Mouse (Mus musculus) heart, embryonic 14.5 days (tissue): ENCODE data around the gene Rin3. TPM values are rescaled to one million over a fixed set of nuclear protein-coding genes. Genes with fewer than 3 reads are reported as not detected.

Source experiments
- ATAC-seq: fragments of 200-750 bp; cut with Nextera tagmentation; 2 replicates; pipeline ENCODE4 v1.8.0; 2017; ENCODE audit warnings: low read depth, moderate TSS enrichment; ENCODE audit not compliant: insufficient number of reproducible peaks, insufficient read depth, low FRiP score
- H3K27ac ChIP-seq, 2 experiments: fragments of 200-500 bp in 1 of 2; fragments of 300-500 bp in 1 of 2; sonication (generic) in 1 of 2; replicated peaks in 1 of 2; 2 replicates each; pipeline ENCODE4 v1.5.1; 2012 to 2014; ENCODE audit warnings: low read depth in 2 of 2, low read length in 2 of 2, control low read depth in 1 of 2, mild to moderate bottlenecking in 1 of 2, mixed read lengths in 1 of 2; ENCODE audit not compliant: control insufficient read depth in 1 of 2, insufficient read depth in 1 of 2
- H3K27me3 ChIP-seq: fragments of 300-500 bp; sonication (generic); 2 replicates; pipeline ENCODE4 v1.6.1; 2014; ENCODE audit warnings: mild to moderate bottlenecking, low read length, control low read depth; ENCODE audit not compliant: control insufficient read depth, insufficient read depth
- H3K36me3 ChIP-seq: fragments of 300-500 bp; sonication (generic); 2 replicates; pipeline ENCODE4 v1.6.1; 2014; ENCODE audit warnings: mild to moderate bottlenecking, control low read depth, low read length, mixed read lengths; ENCODE audit not compliant: control insufficient read depth, insufficient read depth
- H3K4me1 ChIP-seq, 2 experiments: fragments of 200-500 bp in 1 of 2; fragments of 300-500 bp in 1 of 2; sonication (generic) in 1 of 2; 2 replicates each; pipeline ENCODE4 v1.6.1; 2012 to 2014; ENCODE audit warnings: low read length in 2 of 2, control low read depth in 1 of 2, mixed read lengths in 1 of 2; ENCODE audit not compliant: control insufficient read depth in 2 of 2, insufficient read depth in 2 of 2
- H3K4me2 ChIP-seq: fragments of 300-500 bp; sonication (generic); 2 replicates; pipeline ENCODE4 v1.6.1; 2014; ENCODE audit warnings: mild to moderate bottlenecking, low read length
- H3K4me3 ChIP-seq, 2 experiments: fragments of 200-500 bp in 1 of 2; fragments of 300-500 bp in 1 of 2; sonication (generic) in 1 of 2; 2 replicates each; pipeline ENCODE4 v1.5.1; 2012 to 2014; ENCODE audit warnings: low read length in 2 of 2, mild to moderate bottlenecking in 2 of 2, control low read depth in 1 of 2, low read depth in 1 of 2, moderate library complexity in 1 of 2; ENCODE audit not compliant: control insufficient read depth in 1 of 2, insufficient read depth in 1 of 2
- H3K9ac ChIP-seq: fragments of 300-500 bp; sonication (generic); 2 replicates; pipeline ENCODE4 v1.6.1; 2014; ENCODE audit warnings: mild to moderate bottlenecking, low read length
- H3K9me3 ChIP-seq: fragments of 300-500 bp; sonication (generic); 2 replicates; pipeline ENCODE4 v1.6.1; 2016; ENCODE audit warnings: low read length, control low read depth; ENCODE audit not compliant: control insufficient read depth
- WGBS: fragments of 180-500 bp; shearing (Covaris S2); extraction: QIAGEN DNeasy Blood & Tissue Kit; methylation state at CpG from one replicate; pipeline ENCODE4 v1.1.7; 2014; 5-methylcytosine and 5-hydroxymethylcytosine counted together
- polyA plus RNA-seq: library from polyadenylated mRNA; unstranded; fragments of >200 nt; fragmentation: Nextera tagmentation; extraction: Ambion mirVana; gene quantifications from 2 replicates; pipeline ENCODE4 v1.2.1, GENCODE M21; 2014

The Rin3 gene
- polyA plus RNA-seq, 1 experiment from 2014 or later: 11.8 TPM

- peaks cover 29 to 57% of the 10 kb centered on the region in 2 experiments for H3K4me1 ChIP-seq
- H3K9me3 ChIP-seq: no peaks in the 10 kb centered on the region
- ATAC-seq: no peak
- H3K9ac ChIP-seq: no peak overlapping the region
- peaks cover 8% of the 10 kb centered on the region; the same call in 1 of the 2 replicates for H3K36me3 ChIP-seq
- no peaks in the 10 kb centered on the region for H3K27me3 ChIP-seq
- no peak overlapping the region for H3K4me3 ChIP-seq
- peak overlapping the region; percentile 7; the same call in 1 of the 2 replicates for H3K4me2 ChIP-seq
- 0 out of 4 replicates have a peak overlapping the region, but pooled peaks of 1 of the 2 experiments have one; percentile 39 for H3K27ac ChIP-seq
- 55% methylated on average over 8 of the region's 8 CpGs for WGBS
These were observed 140.8 kb downstream of the Rin3 start for GRCm38 (mm10) chr12:102423625-102424024.

- Histone ChIP-seq H3K36me3 (peaks cover 6% of the 10 kb centered on the region; the same call in 1 of the 2 replicates), H3K4me1 (peaks cover 28 to 54% of the 10 kb centered on the region in 2 experiments), H3K9me3 (no peaks in the 10 kb centered on the region), H3K4me2 (no peak overlapping the region), H3K9ac (no peak overlapping the region), H3K4me3 (no peak overlapping the region), H3K27ac (no peak overlapping the region), H3K27me3 (no peaks in the 10 kb centered on the region)
- WGBS: 15% methylated on average over 2 of the region's 2 CpGs
- ATAC-seq: no peak
These were observed 141.6 kb downstream of the Rin3 start for GRCm38 (mm10) chr12:102424456-102424855.

GRCm38 (mm10) chr12:102425048-102425578, 142.3 kb downstream of the Rin3 start:
- Histone ChIP-seq H3K36me3 (peaks cover 6% of the 10 kb centered on the region; the same call in 1 of the 2 replicates), H3K9ac (no peak overlapping the region), H3K4me3 (no peak overlapping the region), H3K27me3 (no peaks in the 10 kb centered on the region), H3K4me2 (no peak overlapping the region), H3K4me1 (peaks cover 25 to 48% of the 10 kb centered on the region in 2 experiments), H3K9me3 (no peaks in the 10 kb centered on the region), H3K27ac (no peak overlapping the region)
- WGBS: 65% methylated on average over 4 of the region's 4 CpGs
- ATAC-seq: no peak

DNA sequence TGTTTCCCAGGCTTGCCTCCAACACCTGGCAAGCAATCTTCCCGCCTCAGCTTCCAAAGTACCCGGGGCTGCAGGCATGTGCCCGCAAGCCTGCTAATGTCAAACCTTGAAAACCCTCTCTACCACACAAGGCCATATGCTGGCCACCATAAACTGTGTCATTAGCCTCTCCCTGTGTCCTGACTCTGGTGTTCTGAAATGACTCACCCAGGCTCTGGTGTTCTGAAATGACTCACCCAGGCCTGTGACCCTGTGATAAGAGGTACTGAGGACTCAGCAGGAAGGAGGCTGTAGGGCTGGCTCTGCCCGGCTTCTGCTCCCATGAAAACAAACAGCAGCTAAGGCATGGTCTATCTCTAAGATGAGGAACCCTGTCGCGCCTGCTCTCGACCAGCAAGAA, 143.4 kb downstream of the Rin3 start:
- Histone ChIP-seq H3K9ac (no peak overlapping the region), H3K4me2 (no peak overlapping the region), H3K4me3 (no peak overlapping the region), H3K4me1 (peaks cover 21 to 40% of the 10 kb centered on the region in 2 experiments), H3K27me3 (no peaks in the 10 kb centered on the region), H3K9me3 (no peaks in the 10 kb centered on the region), H3K27ac (no peak overlapping the region), H3K36me3 (peaks cover 6% of the 10 kb centered on the region; the same call in 1 of the 2 replicates)
- 0 out of 2 replicates have a peak, but pooled peaks have one; percentile 28 for ATAC-seq
- WGBS: 70% methylated on average over 7 of the region's 7 CpGs

DNA sequence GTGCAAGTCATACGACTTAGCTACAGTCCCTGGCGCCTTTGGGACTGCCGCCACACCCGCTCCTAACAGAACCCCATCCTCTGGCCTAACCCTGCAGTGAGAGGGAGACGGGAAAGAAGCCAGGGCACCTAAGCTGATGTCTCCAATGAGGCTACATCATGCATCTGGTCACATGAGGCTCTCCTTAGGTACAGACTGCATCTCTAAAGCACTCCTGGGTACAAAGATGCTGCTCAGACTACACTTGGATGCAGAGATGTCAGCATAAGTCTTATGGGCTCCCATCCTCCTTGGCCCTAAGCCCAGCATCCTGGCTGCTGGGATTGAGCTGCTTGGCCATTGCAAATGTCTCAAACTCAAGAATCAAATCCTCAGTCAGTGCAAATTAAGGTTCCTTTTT, 146.8 kb downstream of the Rin3 start:
- 90% methylated on average over 5 of the region's 5 CpGs for WGBS
- Histone ChIP-seq H3K27ac (no peak overlapping the region), H3K27me3 (no peaks in the 10 kb centered on the region), H3K4me2 (no peak overlapping the region), H3K4me3 (no peak overlapping the region), H3K9ac (no peak overlapping the region), H3K36me3 (peaks cover 3% of the 10 kb centered on the region; the same call in 1 of the 2 replicates), H3K9me3 (no peaks in the 10 kb centered on the region), H3K4me1 (peaks cover 11 to 21% of the 10 kb centered on the region in 2 experiments)
- ATAC-seq: no peak

- 73% methylated on average over 4 of the region's 4 CpGs for WGBS
- Histone ChIP-seq H3K36me3 (peaks cover 3% of the 10 kb centered on the region; the same call in 1 of the 2 replicates), H3K4me1 (peaks cover 11 to 16% of the 10 kb centered on the region in 2 experiments), H3K27ac (no peak overlapping the region), H3K9me3 (no peaks in the 10 kb centered on the region), H3K4me3 (no peak overlapping the region), H3K27me3 (no peaks in the 10 kb centered on the region), H3K4me2 (no peak overlapping the region), H3K9ac (no peak overlapping the region)
- no peak for ATAC-seq
These were observed 147.4 kb downstream of the Rin3 start for GRCm38 (mm10) chr12:102430228-102430627.

DNA sequence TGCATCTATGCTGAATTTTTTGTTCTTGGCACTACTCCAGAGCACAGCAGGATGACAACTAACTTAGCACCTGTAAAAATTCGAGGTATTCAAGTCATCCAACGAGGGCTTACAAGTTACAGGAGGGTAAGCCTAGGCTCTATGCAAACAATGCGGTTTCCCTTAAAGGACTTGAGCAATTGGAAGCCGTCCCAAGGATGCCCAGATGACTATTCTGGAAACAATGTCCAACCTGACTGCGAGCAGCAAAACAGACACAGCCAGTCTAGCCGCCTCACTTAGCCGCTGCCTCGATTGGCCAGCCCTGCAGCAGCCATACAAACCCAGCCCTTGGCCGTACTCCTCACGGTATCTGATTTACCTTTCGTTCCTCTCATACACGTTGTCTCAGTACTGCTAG, 149.4 kb downstream of the Rin3 start:
- Histone ChIP-seq H3K27ac (peak overlapping the region; percentile 23 to 62), H3K4me1 (peaks cover 13 to 18% of the 10 kb centered on the region in 2 experiments), H3K9me3 (no peaks in the 10 kb centered on the region), H3K9ac (0 out of 2 replicates have a peak overlapping the region, but pooled peaks have one; percentile 3), H3K4me3 (no peak overlapping the region), H3K36me3 (no peaks in the 10 kb centered on the region), H3K4me2 (peak overlapping the region; percentile 22), H3K27me3 (no peaks in the 10 kb centered on the region)
- WGBS: 36% methylated on average over 12 of the region's 12 CpGs
- no peak for ATAC-seq

DNA sequence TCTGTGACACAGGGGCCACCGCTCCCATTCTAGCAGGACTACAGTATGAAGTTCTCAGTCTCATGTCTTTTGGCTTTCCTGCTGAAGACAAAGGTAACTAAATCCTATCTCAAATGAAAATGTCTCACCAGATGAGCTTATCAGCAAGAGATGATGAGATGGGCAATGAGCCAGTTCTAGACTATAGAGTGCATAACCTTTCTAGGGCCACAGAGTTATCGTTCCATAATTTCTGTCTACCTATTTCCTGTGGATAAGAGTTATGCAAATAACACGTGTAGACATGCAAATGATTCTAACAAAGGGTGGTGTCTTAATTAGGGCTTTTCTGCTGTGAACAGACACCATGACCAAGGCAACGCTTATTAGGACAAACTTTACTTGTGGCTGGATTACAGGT, 151.3 kb downstream of the Rin3 start:
- no peak for ATAC-seq
- WGBS: 84% methylated on average over 4 of the region's 4 CpGs
- no peaks in the 10 kb centered on the region for H3K27me3 ChIP-seq
- no peak overlapping the region for H3K9ac ChIP-seq
- no peak overlapping the region for H3K4me3 ChIP-seq
- no peak overlapping the region for H3K27ac ChIP-seq
- no peaks in the 10 kb centered on the region for H3K9me3 ChIP-seq
- H3K4me2 ChIP-seq: no peak overlapping the region
- H3K36me3 ChIP-seq: no peaks in the 10 kb centered on the region
- peaks cover 17 to 28% of the 10 kb centered on the region in 2 experiments for H3K4me1 ChIP-seq
